Mouse (Mus musculus) E14TG2a.4 (cell line): ENCODE measurements around the gene Cdh12.

Source experiments
- H3K27me3 ChIP-seq: 2 replicates; pipeline ENCODE4 v1.6.1; 2014; ENCODE audit warnings: low read length, control low read depth; ENCODE audit not compliant: insufficient read depth
- H3K36me3 ChIP-seq: 2 replicates; pipeline ENCODE4 v1.6.1; 2014; ENCODE audit warnings: low read length, control low read depth; ENCODE audit not compliant: insufficient read depth
- H3K4me1 ChIP-seq: replicated peaks from 2 replicates; pipeline ENCODE4 v1.6.1; 2014; ENCODE audit warnings: low read depth, low read length, control low read depth
- H3K4me3 ChIP-seq: replicated peaks from 2 replicates; pipeline ENCODE4 v1.5.1; 2014; ENCODE audit warnings: mild to moderate bottlenecking, low read length
- H3K9me3 ChIP-seq: 2 replicates; pipeline ENCODE4 v1.6.1; 2014; ENCODE audit warnings: low read length, control low read depth
- CTCF ChIP-seq: conservative IDR thresholded peaks from 2 replicates; pipeline ENCODE4 v1.5.1; 2014; ENCODE audit warnings: low read length
- NANOG ChIP-seq: IDR thresholded peaks from 2 replicates; pipeline ENCODE4 v1.6.1; 2014; ENCODE audit warnings: borderline replicate concordance, low read length, mixed read lengths
- POU5F1 ChIP-seq: IDR thresholded peaks from 2 replicates; pipeline ENCODE4 v1.6.1; 2014; ENCODE audit warnings: low read length, borderline replicate concordance

The Cdh12 gene

DNA sequence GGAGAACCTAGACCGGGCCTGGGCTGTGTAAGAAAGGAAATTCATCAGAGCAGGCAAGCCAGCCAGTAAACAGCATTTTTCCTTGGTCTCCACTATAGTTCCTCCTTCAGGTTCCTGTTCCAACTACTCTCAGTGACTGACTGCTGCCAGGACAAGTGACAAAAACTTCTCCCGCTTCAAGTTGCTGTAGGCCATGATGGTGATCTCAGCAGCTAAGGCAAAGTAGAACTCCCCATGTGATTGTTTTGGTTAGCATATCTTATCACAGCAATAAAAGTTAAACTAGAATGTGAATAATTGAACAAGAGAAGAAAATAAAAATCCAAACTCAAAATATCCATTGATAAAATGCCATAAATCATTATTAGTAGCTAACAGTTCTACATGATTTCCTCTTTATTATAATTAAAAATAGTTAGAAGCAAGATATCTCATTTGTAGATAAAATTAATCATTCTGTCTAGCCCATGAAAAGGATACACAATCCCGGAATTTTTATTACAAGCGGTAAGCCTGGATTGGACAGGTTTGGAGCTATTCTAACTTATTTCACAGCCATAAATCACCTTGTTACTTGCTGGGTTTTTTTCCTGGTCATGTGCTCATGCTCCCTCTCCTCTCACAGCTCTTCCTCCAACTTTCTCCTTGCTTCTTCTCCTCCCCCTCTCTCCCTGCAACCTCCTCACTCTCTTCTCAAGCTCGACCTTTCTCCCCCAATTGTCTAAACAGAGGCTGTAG is 1117.4 kb downstream of the Cdh12 start:
- no peaks in the 10 kb centered on the region for H3K4me1 ChIP-seq
- no peak overlapping the region for H3K4me3 ChIP-seq
- no peaks in the 10 kb centered on the region for H3K36me3 ChIP-seq
- TF ChIP-seq CTCF (no peak), NANOG (no peak), POU5F1 (no peak)
- peaks cover 12% of the 10 kb centered on the region for H3K9me3 ChIP-seq
- no peaks in the 10 kb centered on the region for H3K27me3 ChIP-seq

DNA sequence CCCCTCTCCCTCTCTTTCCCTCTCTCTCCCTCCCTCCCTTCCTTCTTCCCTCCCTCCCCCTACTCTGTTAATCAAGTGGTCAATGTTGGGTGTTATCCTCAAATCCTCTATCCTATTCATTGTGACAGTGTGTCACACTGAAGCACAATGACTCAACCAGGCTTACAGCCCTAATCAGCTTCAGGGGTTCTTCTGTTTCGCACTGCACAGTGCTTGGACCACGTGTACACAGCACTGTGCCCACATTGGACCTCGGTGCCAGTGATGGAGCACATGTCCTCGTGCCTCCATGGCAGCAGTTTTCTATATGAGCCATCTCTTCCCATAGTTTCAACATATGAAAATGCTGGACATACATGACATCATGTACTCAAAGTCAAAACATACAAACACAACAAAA is 1155.4 kb downstream of the Cdh12 start:
- TF ChIP-seq NANOG (no peak), CTCF (no peak), POU5F1 (no peak)
- no peaks in the 10 kb centered on the region for H3K36me3 ChIP-seq
- no peaks in the 10 kb centered on the region for H3K27me3 ChIP-seq
- no peaks in the 10 kb centered on the region for H3K9me3 ChIP-seq
- no peak overlapping the region for H3K4me3 ChIP-seq
- H3K4me1 ChIP-seq, result no peaks in the 10 kb centered on the region
